Mouse (Mus musculus): ENCODE data around the gene Ube2v1.

Ube2v1 gene

DNA sequence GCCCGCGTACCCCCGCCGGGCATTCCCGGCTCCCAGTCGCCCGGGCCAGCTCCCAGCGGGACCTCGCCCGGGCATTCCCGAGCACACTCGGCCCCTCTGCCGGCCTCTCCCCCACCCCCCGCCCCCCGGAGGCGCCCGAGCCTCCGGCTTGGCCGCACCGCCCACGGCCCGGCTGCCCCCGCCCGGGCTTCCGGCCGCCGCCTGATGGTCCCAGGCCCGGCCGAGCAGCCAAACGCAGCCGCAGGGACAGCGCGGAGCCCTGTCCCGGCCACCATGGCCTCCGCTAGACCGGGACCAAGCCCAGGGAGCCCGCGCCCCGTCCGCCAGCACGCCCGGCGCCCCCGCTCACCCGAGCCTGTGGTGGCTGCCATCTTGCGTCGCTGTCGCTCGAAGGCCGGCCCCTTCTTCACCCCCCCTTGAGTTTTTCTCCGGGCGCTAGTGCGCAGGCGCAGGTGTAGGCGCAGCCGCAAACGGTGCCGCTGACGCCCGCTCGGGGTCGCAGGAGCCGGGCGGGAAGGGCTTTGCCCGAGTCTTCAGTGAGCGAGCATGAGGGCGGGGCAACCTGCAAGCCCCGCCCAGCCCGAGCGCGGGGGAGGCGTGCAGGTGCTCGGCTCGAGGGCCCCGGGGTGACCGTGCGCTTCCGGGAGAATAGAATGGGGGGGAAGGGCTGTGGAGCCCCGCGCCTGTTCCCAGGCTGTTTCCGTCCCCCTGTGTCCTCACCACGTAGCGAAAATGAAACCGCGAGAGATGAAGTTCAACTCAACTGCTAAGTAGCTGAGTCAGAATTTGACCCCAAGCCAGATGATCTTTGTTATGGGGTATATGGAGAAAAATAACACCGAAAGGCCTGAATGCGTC, at the start of gene Ube2v1:
Gene Ube2v1, minus strand, starts transcription at position 505 of the 858 bp plus-strand sequence.
- DNase-seq (ENCODE audit: low read depth, low spot score), result peak; percentile 100

DNA sequence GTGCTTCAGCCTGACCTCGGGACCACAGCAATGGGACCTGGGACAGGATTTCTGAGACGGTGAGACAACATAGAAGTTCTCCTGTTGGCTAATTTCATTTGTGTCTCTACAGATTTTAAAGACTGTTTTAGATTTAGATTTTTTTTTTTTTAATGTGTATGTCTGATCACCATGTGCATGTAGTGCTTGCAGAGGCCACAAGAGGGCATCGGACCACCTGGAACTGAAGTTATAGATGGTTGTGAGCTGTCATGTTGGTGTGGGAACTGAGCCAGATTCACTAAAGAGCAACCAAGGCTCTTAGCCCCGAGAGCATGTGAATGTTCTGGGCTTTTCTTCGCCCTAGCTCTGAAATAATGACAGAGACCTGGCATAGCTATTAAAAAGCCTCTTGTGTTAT, 48.8 kb upstream of the Ube2v1 start:
- peak; percentile 83 for DNase-seq (ENCODE audit: low read depth, low spot score)

DNA sequence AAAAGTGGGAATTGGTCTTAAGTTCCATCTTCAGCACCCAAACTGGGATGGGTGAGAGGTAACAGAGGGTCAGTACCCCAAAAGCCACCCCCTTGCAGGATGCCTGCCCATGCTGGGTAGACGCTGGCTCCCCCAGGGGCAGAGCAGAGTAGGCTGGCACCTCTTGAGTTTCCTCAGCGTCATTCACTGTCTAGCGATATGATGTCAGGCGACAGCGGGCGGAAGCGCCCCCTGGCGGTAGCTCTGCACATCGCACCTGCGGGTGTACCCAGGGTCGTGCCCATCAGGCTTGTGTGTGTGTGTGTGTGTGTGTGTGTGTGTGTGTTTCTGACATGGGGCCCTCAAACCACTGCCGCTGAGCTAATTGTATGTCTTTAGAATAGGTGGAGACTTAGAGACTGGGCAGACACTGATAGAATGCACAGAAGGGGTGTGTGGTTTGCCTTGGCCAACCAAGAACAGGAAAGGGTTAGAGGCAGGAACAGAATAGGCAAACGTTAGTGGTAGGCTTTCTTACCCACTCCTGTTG, 48.1 kb upstream of the Ube2v1 start:
- DNase-seq (ENCODE audit: low read depth, low spot score), result peak; percentile 91

DNA sequence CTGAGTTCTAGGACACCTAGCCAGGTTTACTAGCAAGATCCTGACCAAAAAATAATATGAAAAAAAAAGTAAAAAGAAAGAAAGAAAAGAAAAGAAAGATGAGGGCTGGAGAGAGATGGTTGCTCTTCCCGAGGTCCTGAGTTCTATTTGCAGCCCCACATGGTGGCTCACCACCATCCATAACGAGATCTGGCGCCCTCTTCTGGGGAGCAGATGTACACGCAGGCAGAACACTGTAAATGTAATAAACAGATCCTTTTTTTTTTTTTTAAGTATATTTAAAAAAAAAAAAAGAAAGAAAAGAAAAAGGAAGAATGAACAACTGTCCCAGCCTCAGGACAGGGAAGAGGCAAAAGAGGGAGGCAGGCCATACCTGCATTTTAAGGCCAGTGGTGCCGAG, 46.7 kb upstream of the Ube2v1 start:
- DNase-seq (ENCODE audit: low read depth, low spot score), result peak; percentile 53

- peak; percentile 48 for DNase-seq (ENCODE audit: low read depth, low spot score)
These were observed 43.4 kb upstream of the Ube2v1 start for GRCm38 (mm10) chr2:167675120-167675909.

- no peak for DNase-seq (ENCODE audit: low read depth, low spot score)
These were observed 40.4 kb upstream of the Ube2v1 start for GRCm38 (mm10) chr2:167672212-167672685.

DNA sequence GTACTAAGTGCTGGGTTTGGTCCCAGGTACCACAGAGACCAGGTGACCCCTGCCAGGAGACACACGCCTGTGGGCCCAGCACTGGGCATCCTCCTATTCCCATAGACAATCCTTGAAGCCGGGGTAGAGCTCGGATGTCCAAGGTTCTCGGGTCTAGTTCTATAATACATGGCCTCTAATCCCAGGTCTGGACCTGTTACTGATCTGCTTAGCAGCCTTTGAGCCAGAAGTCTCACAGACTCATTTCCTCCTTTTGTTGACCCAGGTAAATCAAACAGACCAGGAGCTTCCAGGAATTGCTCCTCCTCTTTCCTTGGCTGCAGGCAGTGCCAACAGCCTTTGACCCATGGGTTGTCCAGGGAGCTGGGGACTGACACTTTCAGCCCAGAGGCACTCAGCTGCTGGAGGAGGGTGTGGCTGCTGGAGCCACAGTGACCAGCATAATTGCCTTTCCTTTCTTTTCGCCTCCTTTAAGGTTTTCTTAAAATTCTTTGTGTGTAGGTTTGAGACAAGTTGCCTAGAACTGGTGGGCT, 39.3 kb upstream of the Ube2v1 start:
- no peak for DNase-seq (ENCODE audit: low read depth, low spot score)

DNA sequence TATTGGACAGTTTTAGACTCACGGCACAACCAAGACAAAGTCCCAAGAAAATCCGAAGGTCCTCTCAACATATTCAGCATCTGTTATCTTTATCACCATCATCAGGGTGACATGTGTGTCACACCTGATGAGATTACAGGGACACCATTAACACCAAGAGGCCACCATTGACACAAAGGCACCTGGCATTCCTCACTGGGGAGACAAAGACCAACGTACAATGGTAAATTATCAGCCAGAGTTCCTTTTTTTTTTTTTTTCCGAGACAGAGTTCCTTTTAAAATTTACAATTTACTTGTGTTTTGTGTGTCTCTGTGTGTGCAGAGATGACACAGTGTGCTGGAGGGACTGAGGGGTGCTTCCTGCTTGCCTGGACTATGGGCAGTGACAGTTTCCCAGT, 37.5 kb upstream of the Ube2v1 start:
- no peak for DNase-seq (ENCODE audit: low read depth, low spot score)

DNA sequence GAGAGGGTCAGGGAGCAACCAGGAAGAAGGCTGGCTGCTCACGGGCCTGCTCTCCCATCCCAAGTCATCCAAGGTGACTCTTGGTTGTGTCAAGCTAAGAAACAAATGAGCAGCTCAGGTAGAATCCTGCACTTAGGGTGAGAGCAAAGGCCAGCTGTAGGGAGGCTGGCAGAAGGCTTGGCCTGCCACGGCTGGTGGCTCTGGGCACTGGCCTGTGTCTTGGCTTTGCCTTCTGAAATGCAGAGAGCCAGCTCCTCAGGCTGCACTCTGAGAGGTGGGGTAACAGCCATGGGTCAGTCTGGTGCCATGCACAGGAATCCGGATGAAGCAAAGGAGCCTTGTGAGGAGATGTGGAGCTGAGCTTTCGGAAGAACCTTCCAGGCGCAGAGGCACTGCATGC, 36.5 kb upstream of the Ube2v1 start:
- DNase-seq (ENCODE audit: low read depth, low spot score), result no peak

DNA sequence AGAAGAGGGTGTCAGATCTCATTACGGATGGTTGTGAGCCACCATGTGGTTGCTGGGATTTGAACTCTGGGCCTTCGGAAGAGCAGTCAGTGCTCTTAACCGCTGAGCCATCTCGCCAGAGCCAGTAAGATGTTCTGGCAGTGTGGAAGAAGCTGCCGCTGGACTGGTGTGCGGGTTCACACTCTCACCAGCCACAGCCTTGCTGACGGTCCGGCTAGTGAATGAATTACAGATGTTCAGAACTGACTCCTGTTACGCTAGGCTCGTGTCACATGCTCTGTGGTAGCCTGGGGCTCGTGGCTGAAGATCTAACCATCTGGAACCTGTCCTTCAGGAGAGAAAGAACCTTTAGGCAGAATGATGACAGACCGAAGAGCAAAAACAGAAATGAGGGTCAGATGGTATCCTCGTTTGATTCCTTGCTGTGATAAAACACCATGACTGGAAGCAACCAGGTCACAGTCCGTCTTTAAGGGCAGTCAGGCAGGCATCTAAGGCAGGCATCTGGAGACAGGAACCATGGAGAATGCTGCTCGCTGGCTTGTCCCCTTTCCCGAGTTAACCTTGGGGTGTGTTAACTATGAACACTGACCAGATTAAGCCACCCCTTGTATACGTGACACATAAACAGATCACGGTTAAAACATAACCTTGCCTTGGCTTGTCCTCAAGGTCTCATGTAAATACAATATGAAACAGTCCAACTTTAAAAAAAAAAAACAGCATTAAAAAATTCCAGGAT, 34.2 kb upstream of the Ube2v1 start:
- no peak for DNase-seq (ENCODE audit: low read depth, low spot score)

DNA sequence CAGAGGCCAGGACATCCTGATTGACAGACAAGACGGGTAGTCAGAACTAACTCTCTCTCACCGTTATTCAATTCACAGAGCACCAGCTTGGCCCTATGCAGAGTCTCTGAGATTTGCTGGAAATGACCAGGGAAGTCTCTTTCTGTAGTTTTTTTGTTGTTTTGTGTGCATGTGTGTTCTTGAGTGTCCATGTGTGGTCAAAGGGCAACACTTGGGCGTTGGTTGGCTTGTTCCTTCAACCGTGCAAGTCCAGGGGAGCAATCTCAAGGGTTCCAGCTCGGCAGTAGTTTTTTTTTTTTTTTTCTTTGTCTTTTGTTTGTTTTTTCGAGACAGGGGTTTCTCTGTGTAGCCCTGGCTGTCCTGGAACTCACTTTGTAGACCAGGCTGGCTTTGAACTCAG, 30.8 kb upstream of the Ube2v1 start:
- DNase-seq (ENCODE audit: low read depth, low spot score), result no peak

- DNase-seq (ENCODE audit: low read depth, low spot score), result peak; percentile 93
These were observed 29.6 kb upstream of the Ube2v1 start, which contains the start of gene Gm20431 for GRCm38 (mm10) chr2:167661270-167662203. TSS of gene Gm20431 (minus strand) at chr2:167661496.

DNA sequence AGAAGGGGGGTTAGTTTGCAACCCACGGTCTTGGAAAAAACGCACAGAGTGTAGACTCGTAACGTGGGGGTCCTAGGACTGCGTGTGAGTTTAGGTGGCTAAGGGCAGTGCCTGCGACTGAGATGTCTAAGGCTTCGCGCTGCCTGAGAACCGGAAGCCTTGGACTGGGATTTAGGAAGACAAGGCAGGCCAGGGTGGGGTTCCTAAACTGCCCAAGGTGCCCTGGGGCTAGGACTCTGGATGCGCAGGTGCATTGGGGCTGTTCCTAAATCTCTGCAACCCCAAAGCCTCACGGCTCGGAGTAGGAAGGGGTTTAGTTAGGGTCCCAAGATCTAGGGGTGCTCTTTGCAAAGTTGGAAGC, 28.7 kb upstream of the Ube2v1 start:
- DNase-seq (ENCODE audit: low read depth, low spot score), result peak; percentile 34

DNA sequence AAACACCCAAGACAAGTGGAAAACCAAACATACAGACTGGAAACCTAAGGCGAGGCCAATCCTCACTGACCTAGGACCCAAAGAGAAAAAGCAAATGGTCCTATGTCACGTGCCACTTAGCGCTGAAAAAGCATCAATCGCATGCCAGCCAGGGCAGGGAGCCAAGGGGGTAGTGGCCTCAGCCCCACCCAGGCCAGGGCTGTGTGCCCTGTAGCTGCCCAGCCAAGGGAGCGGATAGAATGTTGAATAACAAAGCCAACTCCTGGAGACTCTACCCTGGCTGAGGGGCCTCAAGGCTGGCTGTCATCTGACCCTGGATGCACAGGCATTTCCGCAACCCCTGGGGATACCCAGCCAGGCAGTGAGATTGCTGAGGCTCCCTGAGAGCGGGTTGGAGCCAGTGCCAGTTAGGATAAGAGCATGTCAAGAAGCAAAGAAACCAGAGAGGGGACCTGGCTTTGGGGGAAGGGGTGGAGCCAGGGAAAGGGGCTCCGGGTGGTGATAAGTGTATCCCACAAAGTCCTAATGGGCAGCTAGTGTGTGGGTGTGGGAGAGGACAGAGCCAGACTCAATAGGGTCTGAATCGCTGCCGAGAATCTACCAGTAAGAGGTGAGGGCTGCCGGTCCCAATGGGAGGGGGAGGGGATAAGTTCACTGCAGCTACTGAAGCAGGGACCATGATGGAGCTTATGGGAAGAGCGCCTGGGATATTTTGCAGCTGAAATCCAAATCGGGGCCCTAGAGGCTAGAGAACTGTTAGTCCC, 28.1 kb upstream of the Ube2v1 start:
- DNase-seq (ENCODE audit: low read depth, low spot score), result no peak

GRCm38 (mm10) chr2:167659177-167659846, 27.4 kb upstream of the Ube2v1 start:
- DNase-seq (ENCODE audit: low read depth, low spot score), result no peak

GRCm38 (mm10) chr2:167658712-167659111, 26.8 kb upstream of the Ube2v1 start:
- DNase-seq (ENCODE audit: low read depth, low spot score), result no peak

- DNase-seq (ENCODE audit: low read depth, low spot score), result no peak
These were observed 26.1 kb upstream of the Ube2v1 start for GRCm38 (mm10) chr2:167657973-167658372.

GRCm38 (mm10) chr2:167656629-167657478, 25.0 kb upstream of the Ube2v1 start:
- peak; percentile 88 for DNase-seq (ENCODE audit: low read depth, low spot score)

Data from CD4-positive helper T cell, adult 2 months (primary cell).